In the genomic region with DNA sequence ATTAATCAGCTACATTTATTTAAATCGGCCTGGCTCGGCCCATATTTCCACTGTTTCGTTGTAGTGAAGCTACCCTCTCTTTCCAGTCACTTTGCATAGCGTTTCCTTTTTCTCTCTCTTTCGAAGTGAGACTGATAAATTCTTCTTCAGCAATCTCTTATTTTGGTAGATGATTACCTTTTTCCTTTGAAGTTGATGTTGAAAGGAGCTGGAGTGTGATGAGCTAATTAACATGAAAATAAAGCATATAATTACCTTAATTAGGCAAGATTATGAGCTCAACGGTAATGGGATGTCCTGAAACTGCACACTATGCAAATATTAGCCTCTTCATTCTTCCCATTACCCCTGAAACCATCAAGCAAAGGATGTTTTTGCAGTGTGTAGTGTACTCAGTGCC, we compare ENCODE assay signal across 28 mouse cellular contexts. TPM values are rescaled to one million over a fixed set of nuclear protein-coding genes. Genes with fewer than 3 reads are reported as not detected.
A peak's percentile ranks its signal among the peaks of the same experiment; 100 is the strongest.
DNase-seq lines count a peak whose midpoint lies in the region; ATAC-seq and TF ChIP-seq lines count a peak whose summit lies in the region.
"Had no signal": no experiment of that assay in that cellular context is flagged by ENCODE, and none has a peak within 500 bp of the region (broad histone marks: within the 10 kb centered on the region; RNA-seq: fewer than 3 reads in every experiment).

No protein-coding gene starts in this region.

- in situ Hi-C loops in CH12.LX (cut with MboI; ENCODE audit: low pct_ligation_motif_present, low pct_unique_long_range_greater_than_20kb, low sequenced_read_pairs): loop anchor here (5.0 kb wide), 1 partner anchor 35 kb away; no protein-coding TSS in a partner anchor

- TF ChIP-seq RAD21 in CH12.LX (IDR thresholded peaks at IDR 0.05; ENCODE audit: low read depth, low read length): no peak; the same call in none of the 2 replicates

- no peaks in the 10 kb centered on the region for H3K36me3 ChIP-seq in forebrain, embryonic 14.5 days (ENCODE audit: control insufficient read depth, insufficient read depth, low read length)
- H3K36me3 ChIP-seq in forebrain, embryonic 10.5 days (replicated peaks): no peaks in the 10 kb centered on the region
- H3K36me3 ChIP-seq in midbrain, embryonic 15.5 days (replicated peaks): no peaks in the 10 kb centered on the region
- H3K36me3 ChIP-seq in midbrain, embryonic 14.5 days (ENCODE audit: control insufficient read depth, insufficient read depth, low read length): no peaks in the 10 kb centered on the region
- peaks cover 0 to 5% of the 10 kb centered on the region in 2 experiments for H3K36me3 ChIP-seq in CH12.LX (replicated peaks in 1 of 2; ENCODE audit: control insufficient read depth in 1 of 2, insufficient read depth in 1 of 2, low read length in 1 of 2)
- H3K36me3 ChIP-seq: embryonic facial prominence, embryonic 15.5 days; heart, embryonic 12.5 days; limb, embryonic 10.5 days; stomach, embryonic 15.5 days had no signal

- dilution Hi-C loops in CH12.LX (cut with MboI; ENCODE audit: extremely low pct_ligation_motif_present, extremely low pct_unique_long_range_greater_than_20kb, low sequenced_read_pairs): no loop called here

- no peak overlapping the region for H3K4me2 ChIP-seq in forebrain, embryonic 14.5 days (ENCODE audit: low read length)
- H3K4me2 ChIP-seq in midbrain, embryonic 15.5 days: no peak overlapping the region
- H3K4me2 ChIP-seq in midbrain, embryonic 14.5 days (ENCODE audit: low read length): no peak overlapping the region
- peak overlapping the region; percentile 81 for H3K4me2 ChIP-seq in CH12.LX (ENCODE audit: insufficient read depth, low read depth, poor library complexity, severe bottlenecking)
- H3K4me2 ChIP-seq: embryonic facial prominence, embryonic 15.5 days; heart, embryonic 12.5 days; stomach, embryonic 15.5 days had no signal

- no peak overlapping the region for H3K27ac ChIP-seq in forebrain, embryonic 14.5 days (ENCODE audit: low read depth, low read length)
- no peak overlapping the region for H3K27ac ChIP-seq in forebrain, embryonic 10.5 days
- H3K27ac ChIP-seq in midbrain, embryonic 15.5 days: 0 out of 2 replicates have a peak overlapping the region, but pooled peaks have one; percentile 25
- H3K27ac ChIP-seq in midbrain, embryonic 14.5 days (replicated peaks; ENCODE audit: low read depth, low read length): no peak overlapping the region
- peak overlapping the region; percentile 78 for H3K27ac ChIP-seq in CH12.LX (ENCODE audit: insufficient read depth, low read depth)
- H3K27ac ChIP-seq: embryonic facial prominence, embryonic 15.5 days; kidney, postnatal 0 days; limb, embryonic 10.5 days; stomach, embryonic 15.5 days had no signal

- TF ChIP-seq POLR2A in CH12.LX (IDR thresholded peaks at IDR 0.05; ENCODE audit: low read depth, low read length): no peak

- H3K9ac ChIP-seq in forebrain, embryonic 14.5 days (ENCODE audit: low read length): no peak overlapping the region
- H3K9ac ChIP-seq in midbrain, embryonic 15.5 days: no peak overlapping the region
- no peak overlapping the region for H3K9ac ChIP-seq in midbrain, embryonic 14.5 days (replicated peaks; ENCODE audit: low read length)
- H3K9ac ChIP-seq in CH12.LX (ENCODE audit: insufficient read depth, low read depth): no peak overlapping the region
- H3K9ac ChIP-seq: embryonic facial prominence, embryonic 15.5 days; heart, embryonic 12.5 days; stomach, embryonic 15.5 days had no signal

- no peaks in the 10 kb centered on the region for H3K4me1 ChIP-seq in forebrain, embryonic 14.5 days (ENCODE audit: control insufficient read depth, insufficient read depth, low read length)
- H3K4me1 ChIP-seq in forebrain, embryonic 10.5 days: no peaks in the 10 kb centered on the region
- H3K4me1 ChIP-seq in midbrain, embryonic 15.5 days: no peaks in the 10 kb centered on the region
- H3K4me1 ChIP-seq in midbrain, embryonic 14.5 days (ENCODE audit: control insufficient read depth, insufficient read depth, low read length): no peaks in the 10 kb centered on the region
- H3K4me1 ChIP-seq in CH12.LX (ENCODE audit: control insufficient read depth in 1 of 2, insufficient read depth in 2 of 2): peaks cover 31 to 64% of the 10 kb centered on the region in 2 experiments
- H3K4me1 ChIP-seq: embryonic facial prominence, embryonic 15.5 days; heart, embryonic 12.5 days; limb, embryonic 10.5 days; stomach, embryonic 15.5 days had no signal

- DNase-seq in forebrain, embryonic 14.5 days (ENCODE audit: low spot score): peak; percentile 56
- DNase-seq in forebrain, embryonic 10.5 days (ENCODE audit: extremely low spot score, low spot score): no peak
- DNase-seq in midbrain, embryonic 14.5 days: no peak
- DNase-seq in CH12.LX (ENCODE audit: extremely low read depth): peak; percentile 93
- DNase-seq in kidney, adult 8-10 months: no peak
- DNase-seq: adrenal gland, postnatal 14 days; cerebellum, adult 9-10 months; gastrocnemius, postnatal 14 days; heart, adult 18-20 months; heart, postnatal 10 days; kidney, adult 18-20 months; liver; lung, postnatal 4 days; right cerebral cortex, postnatal 25 days had no signal

- WGBS in forebrain, embryonic 14.5 days: 25% methylated on average over 6 of the region's 6 CpGs
- WGBS in forebrain, embryonic 10.5 days: 76% methylated on average over 6 of the region's 6 CpGs
- 57% methylated on average over 6 of the region's 6 CpGs for WGBS in midbrain, embryonic 15.5 days
- 58% methylated on average over 6 of the region's 6 CpGs for WGBS in midbrain, embryonic 14.5 days

- peak; percentile 55 for ATAC-seq in forebrain, embryonic 14.5 days
- ATAC-seq in midbrain, embryonic 15.5 days (replicated peaks): no peak
- no peak for ATAC-seq in midbrain, embryonic 14.5 days (ENCODE audit: low FRiP score, low TSS enrichment)
- ATAC-seq in inflammation-experienced regulatory T-cells, adult 6 months: peak; percentile 43
- ATAC-seq in frontal cortex, adult (ENCODE audit: low TSS enrichment): no peak
- ATAC-seq: midbrain, embryonic 16.5 days had no signal

- no peaks in the 10 kb centered on the region for H3K9me3 ChIP-seq in forebrain, embryonic 14.5 days (replicated peaks; ENCODE audit: control insufficient read depth, low read length)
- H3K9me3 ChIP-seq in forebrain, embryonic 10.5 days: no peaks in the 10 kb centered on the region
- H3K9me3 ChIP-seq in midbrain, embryonic 15.5 days: no peaks in the 10 kb centered on the region
- no peaks in the 10 kb centered on the region for H3K9me3 ChIP-seq in midbrain, embryonic 14.5 days (ENCODE audit: control insufficient read depth, low read length)
- peaks cover 10% of the 10 kb centered on the region for H3K9me3 ChIP-seq in CH12.LX (replicated peaks; ENCODE audit: low read length)
- H3K9me3 ChIP-seq: embryonic facial prominence, embryonic 15.5 days; heart, embryonic 12.5 days; limb, embryonic 10.5 days; stomach, embryonic 15.5 days had no signal

- no peak for TF ChIP-seq CTCF in CH12.LX (conservative IDR thresholded peaks at IDR 0.05 in 1 of 2, IDR thresholded peaks at IDR 0.05 in 1 of 2; ENCODE audit: low read depth in 2 of 2, low read length in 2 of 2)

- TF ChIP-seq EP300 in CH12.LX (IDR thresholded peaks at IDR 0.05; ENCODE audit: low read length): peak; percentile 82

- H3K79me2 ChIP-seq in CH12.LX (replicated peaks; ENCODE audit: control insufficient read depth, extremely low read depth, insufficient read depth, poor library complexity, severe bottlenecking): no peaks in the 10 kb centered on the region

- no peaks in the 10 kb centered on the region for H3K27me3 ChIP-seq in forebrain, embryonic 14.5 days (replicated peaks; ENCODE audit: control insufficient read depth, insufficient read depth, low read length)
- no peaks in the 10 kb centered on the region for H3K27me3 ChIP-seq in forebrain, embryonic 10.5 days (ENCODE audit: poor library complexity, severe bottlenecking)
- no peaks in the 10 kb centered on the region for H3K27me3 ChIP-seq in midbrain, embryonic 15.5 days (replicated peaks)
- H3K27me3 ChIP-seq in midbrain, embryonic 14.5 days (ENCODE audit: control insufficient read depth, insufficient read depth, low read length): no peaks in the 10 kb centered on the region
- H3K27me3 ChIP-seq in CH12.LX (replicated peaks): no peaks in the 10 kb centered on the region
- H3K27me3 ChIP-seq: embryonic facial prominence, embryonic 15.5 days; heart, embryonic 12.5 days; stomach, embryonic 15.5 days had no signal

- no peak overlapping the region for H3K4me3 ChIP-seq in forebrain, embryonic 14.5 days (ENCODE audit: low read depth, low read length)
- no peak overlapping the region for H3K4me3 ChIP-seq in forebrain, embryonic 10.5 days
- no peak overlapping the region for H3K4me3 ChIP-seq in midbrain, embryonic 15.5 days
- no peak overlapping the region for H3K4me3 ChIP-seq in midbrain, embryonic 14.5 days (replicated peaks; ENCODE audit: low read depth, low read length)
- H3K4me3 ChIP-seq in CH12.LX (replicated peaks in 1 of 3; ENCODE audit: low read depth in 2 of 3, low read length in 2 of 3, poor library complexity in 1 of 3): no peak overlapping the region
- H3K4me3 ChIP-seq: embryonic facial prominence, embryonic 15.5 days; heart, embryonic 12.5 days; limb, embryonic 10.5 days; myocyte; stomach, embryonic 15.5 days had no signal

TF ChIP-seq in CH12.LX, 34 proteins besides CTCF, POLR2A, EP300 and RAD21 (continues in another document):
- TF ChIP-seq HCFC1 (IDR thresholded peaks at IDR 0.05; ENCODE audit: low read depth, low read length): no peak
- peak; percentile 0; the same call in 1 of the 2 replicates for TF ChIP-seq POLR2AphosphoS2 (IDR thresholded peaks at IDR 0.05; ENCODE audit: low read depth, low read length)
- peak; percentile 86; the same call in 1 of the 2 replicates for TF ChIP-seq MEF2A (IDR thresholded peaks at IDR 0.05; ENCODE audit: borderline replicate concordance, low read depth, low read length)
- no peak for TF ChIP-seq SMC3 (IDR thresholded peaks at IDR 0.05; ENCODE audit: low read depth, low read length)
- TF ChIP-seq JUN (IDR thresholded peaks at IDR 0.05; ENCODE audit: insufficient read depth, low read depth, low read length): peak; percentile 80
- peak; percentile 71; the same call in 1 of the 2 replicates for TF ChIP-seq BHLHE40 (IDR thresholded peaks at IDR 0.05; ENCODE audit: low read depth, low read length)
- peak; percentile 93 for TF ChIP-seq MAFK (IDR thresholded peaks at IDR 0.05; ENCODE audit: insufficient replicate concordance, low read length)
- peak; percentile 80 for TF ChIP-seq ETS1 (conservative IDR thresholded peaks at IDR 0.05; ENCODE audit: low read depth, low read length)

RNA-seq across cellular contexts. Expression of a gene that starts 15.7 kb away (rescaled TPM):
- not detected in 2 replicates for polyA plus RNA-seq in forebrain, embryonic 14.5 days (2014; fragmentation: Nextera tagmentation; extraction: Ambion mirVana)
- not detected in 2 replicates for polyA plus RNA-seq in forebrain, embryonic 10.5 days (2016; fragmentation: Nextera tagmentation; extraction: Ambion mirVana)
- not detected in 2 replicates for polyA plus RNA-seq in midbrain, embryonic 15.5 days (2015; fragmentation: Nextera tagmentation; extraction: Ambion mirVana)
- polyA plus RNA-seq in midbrain, embryonic 14.5 days (2014; fragmentation: Nextera tagmentation; extraction: Ambion mirVana): not detected in 2 replicates
- 27.4 and 54.7 TPM in 2 replicates for total RNA-seq in CH12.LX (2012; rRNA removed)
- total RNA-seq in CH12.LX (2014; rRNA removed): 49.8 and 53.7 TPM in 2 replicates
- polyA plus RNA-seq in CH12.LX (2012; ENCODE audit: insufficient read length, low read depth): 11.6 and 13.1 TPM in 2 replicates
- polyA plus RNA-seq in inflammation-experienced regulatory T-cells, adult 6 months (2017; shearing (Covaris generic)): 100 to 1,000 TPM; 121 to 243 (median 214) TPM
- total RNA-seq: common myeloid progenitor, adult 5-6 weeks; gastrocnemius, postnatal 14 days; layer of hippocampus, postnatal 14 days; megakaryocyte-erythroid progenitor cell, adult 5-6 weeks had no signal
- polyA plus RNA-seq: embryonic facial prominence, embryonic 15.5 days; heart, embryonic 12.5 days; kidney, postnatal 0 days; limb, embryonic 10.5 days; liver, embryonic 16.5 days; midbrain, embryonic 16.5 days; myocyte; stomach, embryonic 15.5 days had no signal

Comparison
In these comparisons a context has a peak if more than half of its experiments do, and no peak if none do; other contexts are left out.
1. DNase-seq: peak in forebrain, embryonic 14.5 days (single experiment) and CH12.LX (single experiment); none in forebrain, embryonic 10.5 days (single experiment), midbrain, embryonic 14.5 days (single experiment) and kidney, adult 8-10 months (0 of 2).
2. H3K27ac ChIP-seq: peak in midbrain, embryonic 15.5 days (single experiment) and CH12.LX (single experiment); none in forebrain, embryonic 14.5 days (single experiment), forebrain, embryonic 10.5 days (single experiment) and midbrain, embryonic 14.5 days (single experiment).
3. ATAC-seq: peak in forebrain, embryonic 14.5 days (single experiment) and inflammation-experienced regulatory T-cells, adult 6 months (single experiment); none in midbrain, embryonic 15.5 days (single experiment), midbrain, embryonic 14.5 days (single experiment) and frontal cortex, adult (single experiment).
4. RNA of a gene that starts 15.7 kb away (polyA plus RNA-seq): 121 to 243 TPM in inflammation-experienced regulatory T-cells, adult 6 months and 11.6 to 13.1 TPM in CH12.LX; not detected in forebrain, embryonic 14.5 days, not detected in forebrain, embryonic 10.5 days, not detected in midbrain, embryonic 15.5 days and not detected in midbrain, embryonic 14.5 days; every median in the first group is over 10 times any median in the second.